Mouse (Mus musculus): ENCODE results near the gene F2. TPM values are rescaled to one million over a fixed set of nuclear protein-coding genes. Genes with fewer than 3 reads are reported as not detected.

F2 gene
- total RNA-seq, 2 experiments from 2014 or later: 0.83 TPM; not detected in 1

Other genes with a start within 250 kb of the F2 start
- 10 to 100 TPM; 14.4 to 21.7 TPM for gene 1110051M20Rik, start 191.7 kb downstream of the F2 start, total RNA-seq (2021)
- 1 to 10 TPM; 8.8 to 9.6 TPM for gene Lrp4, start 178.9 kb downstream of the F2 start, total RNA-seq (2021)
- gene Ckap5, start 109.7 kb downstream of the F2 start, total RNA-seq (2021): 10 to 100 TPM; 33.0 to 33.2 TPM
- 1 to 10 TPM; 2.4 to 3.0 TPM for gene Zfp408, start 13.4 kb upstream of the F2 start, total RNA-seq (2021)
- 1 to 10 TPM; 4.6 to 6.9 TPM for gene Arhgap1, start 13.4 kb upstream of the F2 start, total RNA-seq (2021)
- 10 to 100 TPM; 33.6 to 37.8 TPM for gene Atg13, start 74.2 kb upstream of the F2 start, total RNA-seq (2021)
- gene Harbi1, start 74.4 kb upstream of the F2 start, total RNA-seq (2021): 1 to 10 TPM; 5.4 to 6.2 TPM
- gene Ambra1, start 93.7 kb upstream of the F2 start, total RNA-seq (2021): 10 to 100 TPM; 14.3 to 17.0 TPM

All from gastrocnemius, adult 18-20 months (tissue).